Mouse (Mus musculus) layer of hippocampus, adult 2 months (tissue): ENCODE data around the gene Ddb1. TPM values are rescaled to one million over a fixed set of nuclear protein-coding genes. Genes with fewer than 3 reads are reported as not detected.
A peak's percentile ranks its signal among the peaks of the same experiment; 100 is the strongest.
"Not testable (repeated sequence)": the region's sequence is repeated elsewhere in the genome, so short reads cannot be mapped to it uniquely, and the experiment has no call there.

Experiments
- DNase-seq, 2 experiments: peaks; one replicate each; pipeline ENCODE4 v3.0.0; 2022; ENCODE audit warnings: low spot score in 2 of 2
- H3K27ac ChIP-seq: fragments of 200-600 bp; 2 replicates; pipeline ENCODE4 v1.8.1; 2022
- H3K4me3 ChIP-seq: fragments of 200-600 bp; 2 replicates; pipeline ENCODE4 v1.8.1; 2022; ENCODE audit warnings: mild to moderate bottlenecking
- CTCF ChIP-seq: fragments of 200-600 bp; conservative IDR thresholded peaks from 2 replicates; pipeline ENCODE4 v1.8.1; 2022; ENCODE audit warnings: antibody characterized with exemption, mild to moderate bottlenecking, moderate library complexity
- long read RNA-seq, 2 experiments: library from polyadenylated mRNA; stranded (forward); transcript quantifications; one replicate each; pipeline ENCODE4 v2.0.0; 2021; ENCODE audit warnings: borderline mapping rate in 2 of 2
- total RNA-seq, 2 experiments: library from RNA; stranded (reverse); gene quantifications; 2 replicates each; pipeline ENCODE4 v1.2.3; 2021

Gene Ddb1
- total RNA-seq: 100 to 1,000 TPM; 194 to 210 TPM
- long read RNA-seq, experiment 1, full-length matches to known transcripts: 112 of 148 reads
- long read RNA-seq, experiment 1, partial matches to known transcripts: 20 of 148 reads
- long read RNA-seq, experiment 1, other reads (novel, unspliced or antisense): 16 of 148 reads
- long read RNA-seq, experiment 2, full-length matches to known transcripts: 184 of 229 reads
- long read RNA-seq, experiment 2, partial matches to known transcripts: 31 of 229 reads
- long read RNA-seq, experiment 2, other reads (novel, unspliced or antisense): 14 of 229 reads

DNA sequence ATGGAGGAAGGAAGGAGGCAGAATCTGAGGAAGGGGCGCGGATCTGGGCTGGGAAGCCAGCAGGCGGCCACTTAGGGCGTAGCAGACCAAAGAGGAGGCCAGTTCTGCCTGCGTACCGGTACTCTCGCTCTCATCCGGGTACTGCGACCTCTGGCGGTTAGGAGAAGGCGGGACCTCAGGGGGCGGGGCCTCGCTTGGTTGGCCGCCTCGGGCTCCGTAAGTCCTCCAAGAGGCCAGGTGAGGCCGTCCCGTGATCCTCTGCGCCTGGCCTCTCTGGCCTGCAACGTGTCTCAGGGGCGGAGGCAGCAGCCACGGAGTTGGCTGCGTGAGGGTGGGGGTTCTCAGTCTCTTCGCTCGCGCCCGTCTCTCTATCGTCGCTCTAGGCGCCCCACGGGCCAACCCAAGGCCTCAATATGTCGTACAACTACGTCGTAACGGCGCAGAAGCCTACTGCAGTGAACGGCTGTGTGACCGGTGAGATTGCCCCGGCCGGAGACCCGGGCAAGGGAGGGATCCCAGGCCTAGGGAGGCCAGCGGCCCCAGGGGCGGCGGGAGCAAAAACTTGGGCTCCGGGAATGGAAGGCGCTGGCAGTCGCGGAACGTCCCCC is at the start of gene Ddb1, which contains the start of gene Tkfc:
TSS of gene Ddb1 (plus strand) at position 35 of the 608 bp plus-strand sequence.
TSS of gene Tkfc (minus strand) at position 362 of the 608 bp plus-strand sequence.
- peak within 1 kb of the TSS; percentile 96 for H3K4me3 ChIP-seq
- peak; percentile 81 for TF ChIP-seq CTCF
- peak; percentile 98 to 99 for DNase-seq
- peak within 1 kb of the TSS; percentile 98 for H3K27ac ChIP-seq

DNA sequence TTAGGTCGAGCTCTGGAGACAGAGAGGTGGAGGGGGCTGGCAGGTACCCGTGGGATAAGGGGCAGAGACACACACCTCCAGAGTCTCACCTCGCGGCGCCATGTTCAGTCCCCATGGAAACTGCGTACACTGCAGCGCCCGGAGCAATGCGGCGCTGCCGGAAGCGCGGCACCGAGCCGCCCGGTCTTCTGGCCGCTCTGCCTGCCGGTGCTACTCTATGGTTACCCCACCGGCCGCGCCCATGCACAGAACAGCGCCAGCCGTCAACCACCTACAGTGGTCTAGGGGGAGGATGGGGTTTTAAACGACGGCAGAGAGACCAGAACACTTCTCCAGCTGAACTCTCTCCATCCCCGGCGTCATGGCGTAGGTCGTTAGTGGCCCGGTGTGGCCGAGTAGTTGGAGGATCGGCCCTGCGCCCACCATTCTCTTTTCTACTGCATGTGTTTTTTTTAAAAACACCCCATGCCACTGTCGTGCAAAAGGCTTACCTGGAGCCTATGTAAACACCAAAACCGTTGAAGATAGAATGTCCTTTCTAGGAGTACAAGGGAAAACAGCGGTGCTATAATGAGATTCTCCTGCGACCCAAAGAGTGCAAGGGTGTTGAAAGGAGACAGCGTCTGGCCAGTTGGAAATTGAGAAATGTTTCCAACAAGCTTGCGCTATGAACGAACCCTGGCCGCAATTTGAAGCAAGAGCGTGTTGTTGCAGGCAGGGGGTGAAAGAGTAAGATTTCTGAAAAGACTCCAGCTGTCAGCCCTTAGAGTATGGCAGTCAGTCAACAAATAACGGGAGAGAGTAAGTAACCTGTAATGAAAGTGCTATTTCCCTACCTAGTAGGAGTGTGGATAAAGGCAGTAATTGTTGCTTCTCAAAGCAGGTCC is 49.3 kb upstream of the Ddb1 start, which contains the start of gene Tmem216:
TSS of gene Tmem216 (minus strand) at position 615 of the 887 bp plus-strand sequence.
- peak; percentile 23; the same call in 1 of the 2 replicates for TF ChIP-seq CTCF
- DNase-seq: peak; percentile 79 to 87
- Histone ChIP-seq H3K4me3 (peak within 1 kb of the TSS; percentile 79), H3K27ac (peak within 1 kb of the TSS; percentile 91)

DNA sequence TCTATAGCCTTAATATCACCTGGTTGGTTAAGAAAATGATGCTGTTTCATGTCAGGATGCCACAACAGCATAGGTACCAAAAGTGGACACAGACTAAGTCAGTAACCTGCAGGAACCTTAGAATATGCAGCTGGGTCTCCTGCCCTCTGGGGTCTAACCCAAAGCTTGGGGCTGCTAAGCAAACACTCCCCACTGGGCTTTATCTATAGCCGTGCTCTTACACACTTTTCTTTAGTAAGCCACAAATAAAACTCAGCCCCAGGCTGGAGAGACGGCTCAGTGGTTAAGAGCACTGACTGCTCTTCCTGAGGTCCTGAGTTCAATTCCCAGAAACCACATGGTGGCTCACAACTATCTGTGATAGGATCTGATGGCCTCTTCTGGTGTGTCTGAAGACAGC is 48.1 kb upstream of the Ddb1 start:
- H3K27ac ChIP-seq: peak overlapping the region; percentile 91; the same call in 1 of the 2 replicates
- DNase-seq: no peak
- no peak overlapping the region for H3K4me3 ChIP-seq
- no peak for TF ChIP-seq CTCF

DNA sequence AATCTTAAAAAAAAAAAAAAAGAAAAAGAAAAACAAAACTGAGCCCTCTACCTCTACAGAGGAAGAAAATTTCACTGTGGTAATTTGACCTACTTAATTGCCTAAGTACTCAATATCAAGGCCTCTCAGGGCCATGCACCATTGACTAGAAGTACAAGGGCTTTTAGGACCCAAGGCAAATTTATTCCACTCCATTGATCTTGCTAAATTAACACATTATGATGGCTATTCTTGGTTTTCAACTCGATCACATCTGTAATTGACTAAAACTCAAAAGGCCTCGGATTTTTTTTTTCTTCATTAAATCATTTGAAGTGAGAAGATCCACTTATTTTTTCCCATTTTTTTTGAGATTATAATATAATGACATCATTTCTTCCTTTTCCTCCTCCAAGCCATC is 47.7 kb upstream of the Ddb1 start:
- no peak for DNase-seq
- Histone ChIP-seq H3K27ac (no peak overlapping the region), H3K4me3 (no peak overlapping the region)
- no peak for TF ChIP-seq CTCF

DNA sequence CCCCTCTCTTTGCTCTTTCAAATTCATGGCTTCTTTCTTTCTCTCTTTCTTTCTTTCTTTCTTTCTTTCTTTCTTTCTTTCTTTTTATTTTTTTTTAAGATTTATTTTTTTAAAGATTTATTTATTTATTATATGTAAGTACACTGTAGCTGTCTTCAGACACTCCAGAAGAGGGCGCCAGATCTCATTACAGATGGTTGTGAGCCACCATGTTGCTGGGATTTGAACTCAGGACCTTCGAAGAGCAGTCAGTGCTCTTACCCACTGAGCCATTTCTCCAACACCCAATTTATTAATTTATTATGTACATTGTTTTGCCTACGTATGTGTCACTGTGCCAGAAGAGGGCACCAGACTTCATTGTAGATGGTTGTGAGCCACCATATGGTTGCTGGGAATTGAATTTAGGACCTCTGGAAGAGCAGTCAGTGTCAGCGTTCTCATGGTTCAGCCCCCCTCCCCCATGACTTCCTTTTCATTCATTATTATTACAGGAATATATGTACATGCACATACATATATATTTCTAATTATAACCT is 47.2 kb upstream of the Ddb1 start:
- H3K27ac ChIP-seq, DNase-seq, H3K4me3 ChIP-seq: not testable (repeated sequence)
- TF ChIP-seq CTCF: peak; percentile 68

DNA sequence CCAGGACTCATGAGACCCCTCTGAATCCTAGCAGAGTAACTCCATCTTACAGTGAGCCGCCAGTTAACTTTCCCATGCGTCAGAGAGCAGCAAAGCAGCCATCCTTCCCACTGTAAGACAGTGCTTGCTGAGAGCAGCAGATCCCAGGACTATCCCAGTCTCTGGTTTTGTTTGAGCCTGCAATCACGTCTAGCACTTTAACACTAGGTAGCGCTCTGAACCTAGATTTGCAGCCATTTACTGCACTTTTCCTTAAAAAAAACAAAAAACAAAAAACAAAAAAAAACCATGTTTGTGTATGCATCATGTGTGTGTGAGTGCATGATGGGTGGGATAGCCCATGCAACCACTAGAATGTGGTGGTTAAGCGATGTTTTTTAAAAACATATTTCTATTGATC is 45.0 kb upstream of the Ddb1 start:
- DNase-seq: no peak
- H3K4me3 ChIP-seq: no peak overlapping the region
- peak; percentile 65 for TF ChIP-seq CTCF
- H3K27ac ChIP-seq: no peak overlapping the region

DNA sequence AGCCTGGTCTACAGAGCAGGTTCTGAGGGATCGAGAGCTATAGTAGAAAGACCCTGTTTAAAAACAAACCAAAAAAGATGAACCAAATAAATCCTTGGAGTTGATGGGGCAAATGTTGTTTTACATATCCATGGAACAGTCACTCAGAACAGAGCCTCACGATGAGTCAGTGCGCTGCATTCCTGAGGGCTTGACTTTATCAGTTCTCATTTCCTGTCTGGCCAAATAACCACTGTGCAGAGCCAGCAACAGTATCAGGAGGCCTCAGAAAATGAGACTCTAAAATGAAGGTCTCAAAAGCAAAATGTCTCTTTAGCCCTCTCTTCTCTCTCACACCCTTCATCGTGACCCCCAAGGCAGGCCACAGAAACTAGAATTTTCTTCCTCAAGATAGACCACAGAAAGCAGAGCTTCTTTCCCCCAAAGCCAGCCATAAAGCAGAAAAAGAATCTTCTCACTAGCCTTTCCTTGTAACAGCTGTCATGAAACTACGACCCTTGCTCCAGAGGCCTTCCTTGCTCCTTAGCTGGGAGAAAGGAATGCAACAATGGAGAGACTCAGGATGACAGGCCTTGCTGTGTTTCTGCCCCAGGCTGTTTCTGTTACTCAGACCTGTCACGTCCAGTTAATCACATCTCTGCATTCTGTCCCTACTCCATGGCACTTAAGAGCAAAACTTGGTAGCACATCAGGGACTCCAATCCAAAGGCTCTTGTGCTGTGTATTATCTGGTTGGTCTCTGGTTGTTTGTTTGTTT is 43.4 kb upstream of the Ddb1 start:
- no peak for TF ChIP-seq CTCF
- Histone ChIP-seq H3K4me3 (no peak overlapping the region), H3K27ac (no peak overlapping the region)
- no peak for DNase-seq

DNA sequence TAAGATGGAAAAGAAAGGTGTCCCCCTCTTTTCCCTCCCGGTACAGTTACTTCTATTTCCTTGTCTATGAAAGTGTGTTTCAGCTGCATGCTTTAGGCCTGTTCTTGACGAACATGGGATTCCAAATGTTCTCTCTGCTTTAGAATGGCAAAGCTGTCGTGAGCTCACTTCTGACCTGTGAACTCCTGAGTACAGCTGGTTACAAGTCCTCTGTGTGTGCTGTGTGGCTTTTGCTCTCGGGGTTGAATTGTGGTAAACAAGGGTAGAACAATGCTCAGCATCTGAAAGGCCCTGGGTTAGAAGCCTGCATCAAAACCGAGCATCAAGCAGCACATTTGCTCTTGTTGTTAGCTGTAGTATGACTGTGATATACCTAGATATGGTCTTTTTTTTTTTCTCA is 42.8 kb upstream of the Ddb1 start:
- H3K4me3 ChIP-seq: no peak overlapping the region
- H3K27ac ChIP-seq: no peak overlapping the region
- TF ChIP-seq CTCF: no peak
- no peak for DNase-seq

DNA sequence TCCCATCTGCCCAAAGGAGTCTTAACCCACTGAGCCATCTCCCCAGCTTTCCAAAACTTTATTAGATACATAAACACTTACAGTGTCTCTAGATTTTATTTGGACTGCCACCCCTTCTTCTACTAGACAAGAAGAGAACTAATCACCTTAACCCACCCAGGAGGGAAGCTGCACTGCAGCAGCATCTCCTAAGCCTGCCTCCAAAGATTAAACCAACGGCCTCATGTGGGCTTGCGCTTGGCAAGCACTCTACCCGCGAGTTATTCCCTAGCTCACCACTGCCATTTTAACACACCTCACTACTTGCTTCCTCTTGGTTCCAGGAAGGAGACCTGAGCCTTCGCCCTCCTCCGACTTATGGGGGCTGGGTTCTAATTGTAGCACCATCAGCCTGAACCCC is 40.8 kb upstream of the Ddb1 start:
- H3K27ac ChIP-seq: no peak overlapping the region
- no peak for TF ChIP-seq CTCF
- DNase-seq: no peak
- no peak overlapping the region for H3K4me3 ChIP-seq

DNA sequence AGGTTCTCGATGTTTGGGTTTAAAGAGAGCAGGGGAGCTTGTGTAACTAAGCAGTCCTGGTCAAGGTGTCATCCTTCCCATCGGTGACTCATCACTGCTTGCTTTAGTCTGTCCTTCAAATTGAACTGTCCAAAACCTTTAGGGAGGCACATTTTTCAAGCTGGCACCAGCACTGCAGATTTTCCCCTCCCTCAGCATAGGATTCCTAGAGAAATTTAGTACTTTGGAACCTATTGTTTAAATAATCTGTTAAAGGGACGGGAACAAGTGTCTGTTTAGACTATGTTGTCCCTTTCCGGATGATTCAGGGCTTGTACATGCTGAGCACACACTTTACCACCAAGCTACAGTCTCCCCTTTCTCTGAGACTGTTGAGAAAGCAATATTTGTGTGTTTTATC is 39.9 kb upstream of the Ddb1 start:
- Histone ChIP-seq H3K4me3 (no peak overlapping the region), H3K27ac (no peak overlapping the region)
- TF ChIP-seq CTCF: no peak
- DNase-seq: no peak

DNA sequence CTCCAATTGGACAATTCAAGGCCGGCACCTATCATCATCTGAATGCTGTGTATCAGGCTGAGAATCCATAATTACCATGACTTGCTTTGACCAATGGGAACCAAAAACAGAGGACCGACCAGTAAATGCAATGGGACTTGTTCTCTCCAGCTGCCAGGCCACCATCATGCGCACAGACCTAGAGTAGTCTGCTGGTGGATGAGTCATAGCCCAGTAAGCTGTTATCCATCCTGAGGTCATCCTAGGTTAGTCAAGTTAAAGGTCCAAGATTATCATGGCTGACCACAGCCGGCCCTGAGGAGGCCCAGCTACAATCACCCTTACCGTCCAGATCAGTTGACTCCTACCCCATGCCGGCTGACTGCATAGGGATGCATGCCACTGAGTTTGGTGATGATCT is 35.5 kb upstream of the Ddb1 start:
- H3K27ac ChIP-seq: no peak overlapping the region
- no peak for DNase-seq
- H3K4me3 ChIP-seq: no peak overlapping the region
- no peak for TF ChIP-seq CTCF
